Mouse (Mus musculus) spleen, adult 2 months (tissue): Measurements from ENCODE around the gene Ms4a14. TPM values are rescaled to one million over a fixed set of nuclear protein-coding genes. Genes with fewer than 3 reads are reported as not detected.

Experiments
- DNase-seq, 2 experiments: peaks; one replicate each; pipeline versions ENCODE4 v3.0.0 to v3.0.0-alpha.2; 2012 to 2021; ENCODE audit warnings: low spot score in 2 of 2, low read depth in 1 of 2
- H3K27ac ChIP-seq: fragments of 200-500 bp; 2 replicates; pipeline ENCODE4 v1.5.1; 2012; ENCODE audit warnings: low read length, inconsistent platforms; ENCODE audit not compliant: insufficient read depth
- H3K27me3 ChIP-seq: fragments of 200-500 bp; 2 replicates; pipeline ENCODE4 v1.6.1; 2012; ENCODE audit warnings: mild to moderate bottlenecking, moderate library complexity, low read length, inconsistent platforms; ENCODE audit not compliant: control insufficient read depth, insufficient read depth
- H3K36me3 ChIP-seq: fragments of 200-500 bp; 2 replicates; pipeline ENCODE4 v1.6.1; 2012; ENCODE audit warnings: mild to moderate bottlenecking, low read length, inconsistent platforms; ENCODE audit not compliant: control insufficient read depth, insufficient read depth
- H3K4me1 ChIP-seq: fragments of 200-500 bp; 2 replicates; pipeline ENCODE4 v1.6.1; 2011; ENCODE audit warnings: inconsistent platforms; ENCODE audit not compliant: control insufficient read depth, insufficient read depth, insufficient read length
- H3K4me3 ChIP-seq: fragments of 200-500 bp; 2 replicates; pipeline ENCODE4 v1.5.1; 2011; ENCODE audit warnings: mild to moderate bottlenecking, inconsistent platforms; ENCODE audit not compliant: insufficient read depth, insufficient read length; ENCODE audit errors: extremely low read depth
- CTCF ChIP-seq: fragments of 200-500 bp; IDR thresholded peaks from 2 replicates; pipeline ENCODE4 v1.5.1; 2011; ENCODE audit warnings: mild to moderate bottlenecking, inconsistent platforms; ENCODE audit not compliant: insufficient read depth, insufficient read length, insufficient replicate concordance; ENCODE audit errors: extremely low read depth
- POLR2A ChIP-seq: fragments of 200-500 bp; IDR thresholded peaks from 2 replicates; pipeline ENCODE4 v1.6.1; 2011; ENCODE audit warnings: low read depth, low read length, inconsistent platforms
- WGBS: fragments of 180-500 bp; shearing (Covaris S2); methylation state at CpG from one replicate; pipeline ENCODE4 v1.1.7; 2018; 5-methylcytosine and 5-hydroxymethylcytosine counted together
- polyA plus RNA-seq: library from polyadenylated mRNA; depleted of rRNA; stranded (reverse); fragments of >200 nt; gene quantifications from 2 replicates; pipeline ENCODE4 v1.2.3, GENCODE M21; 2012

Gene Ms4a14
- polyA plus RNA-seq, 1 experiment, result 0.48 TPM

GRCm38 (mm10) chr19:11292990-11293389, 21.3 kb downstream of the Ms4a14 start:
- H3K4me1 ChIP-seq, result no peaks in the 10 kb centered on the region
- H3K36me3 ChIP-seq, result no peaks in the 10 kb centered on the region
- no peaks in the 10 kb centered on the region for H3K27me3 ChIP-seq
- DNase-seq, result no peak
- peak overlapping the region; percentile 70 for H3K27ac ChIP-seq
- TF ChIP-seq POLR2A, result no peak
- WGBS, result 9% methylated on average over 12 of the region's 12 CpGs
- peak overlapping the region; percentile 61; the same call in 1 of the 2 replicates for H3K4me3 ChIP-seq

GRCm38 (mm10) chr19:11283773-11284172, 30.5 kb downstream of the Ms4a14 start, which contains the start of gene Ms4a5:
Gene Ms4a5 (minus strand): TSS chr19:11283873.
- 90% methylated on average over 2 of the region's 2 CpGs for WGBS
- H3K36me3 ChIP-seq, result no peaks in the 10 kb centered on the region
- H3K27ac ChIP-seq, result no peak within 1 kb of the TSS
- no peak for DNase-seq
- no peaks in the 10 kb centered on the region for H3K4me1 ChIP-seq
- no peak within 1 kb of the TSS for H3K4me3 ChIP-seq
- TF ChIP-seq POLR2A (no peak), CTCF (no peak)
- H3K27me3 ChIP-seq, result no peaks in the 10 kb centered on the region

- no peaks in the 10 kb centered on the region for H3K27me3 ChIP-seq
- TF ChIP-seq POLR2A, result no peak
- TF ChIP-seq CTCF, result no peak
- no peaks in the 10 kb centered on the region for H3K4me1 ChIP-seq
- WGBS, result 85% methylated on average over 3 of the region's 3 CpGs
- no peak for DNase-seq
- no peak overlapping the region for H3K27ac ChIP-seq
- no peaks in the 10 kb centered on the region for H3K36me3 ChIP-seq
- no peak overlapping the region for H3K4me3 ChIP-seq
Measured at GRCm38 (mm10) chr19:11280223-11280622, 34.0 kb downstream of the Ms4a14 start.

GRCm38 (mm10) chr19:11276431-11276830, 37.8 kb downstream of the Ms4a14 start:
- no peak overlapping the region for H3K4me3 ChIP-seq
- H3K27me3 ChIP-seq, result no peaks in the 10 kb centered on the region
- H3K27ac ChIP-seq, result no peak overlapping the region
- H3K36me3 ChIP-seq, result no peaks in the 10 kb centered on the region
- no peaks in the 10 kb centered on the region for H3K4me1 ChIP-seq
- TF ChIP-seq POLR2A (no peak), CTCF (no peak)
- no peak for DNase-seq
- 85% methylated on average over 5 of the region's 5 CpGs for WGBS

GRCm38 (mm10) chr19:11266956-11267355, 47.3 kb downstream of the Ms4a14 start:
- no peak for DNase-seq
- Histone ChIP-seq H3K4me1 (peaks cover 14% of the 10 kb centered on the region; the same call in 1 of the 2 replicates), H3K27ac (peak overlapping the region; percentile 94), H3K36me3 (peaks cover 2% of the 10 kb centered on the region; the same call in 1 of the 2 replicates), H3K27me3 (no peaks in the 10 kb centered on the region), H3K4me3 (no peak overlapping the region)
- 41% methylated on average over 4 of the region's 4 CpGs for WGBS
- TF ChIP-seq CTCF (no peak), POLR2A (no peak)

GRCm38 (mm10) chr19:11266052-11266845, 48.0 kb downstream of the Ms4a14 start, which contains the start of gene Ms4a1:
Gene Ms4a1 (minus strand): TSS chr19:11266241.
- TF ChIP-seq POLR2A (peak; percentile 77; the same call in 1 of the 2 replicates), CTCF (no peak)
- DNase-seq, result peak; percentile 68 to 85
- H3K4me3 ChIP-seq, result peak within 1 kb of the TSS; percentile 71

GRCm38 (mm10) chr19:11264602-11265185, 49.6 kb downstream of the Ms4a14 start:
- 55% methylated on average over 9 of the region's 9 CpGs for WGBS
- DNase-seq, result no peak
- Histone ChIP-seq H3K36me3 (peaks cover 3% of the 10 kb centered on the region; the same call in 1 of the 2 replicates), H3K4me1 (peaks cover 16% of the 10 kb centered on the region; the same call in 1 of the 2 replicates), H3K27ac (peak overlapping the region; percentile 94), H3K27me3 (no peaks in the 10 kb centered on the region), H3K4me3 (peak overlapping the region; percentile 71)
- TF ChIP-seq POLR2A, result no peak
- TF ChIP-seq CTCF, result no peak

More at GRCm38 (mm10) chr19:11266052-11266845, 48.0 kb downstream of the Ms4a14 start, which contains the start of gene Ms4a1:
- Histone ChIP-seq H3K36me3 (peaks cover 2% of the 10 kb centered on the region; the same call in 1 of the 2 replicates), H3K27ac (peak within 1 kb of the TSS; percentile 94), H3K27me3 (no peaks in the 10 kb centered on the region), H3K4me1 (peaks cover 14% of the 10 kb centered on the region; the same call in 1 of the 2 replicates)
- WGBS, result 32% methylated on average over 8 of the region's 8 CpGs
